Mouse (Mus musculus): ENCODE data around the gene Kctd12.

GRCm38 (mm10) chr14:102947796-102948195 lies 34.6 kb downstream of the Kctd12 start:
- no peak for TF ChIP-seq POLR2A (IDR thresholded peaks at IDR 0.05; ENCODE audit: control insufficient read depth in 1 of 2, insufficient read depth in 1 of 2, low read depth in 1 of 2, low read length in 2 of 2, poor library complexity in 1 of 2)
- no peak for TF ChIP-seq TCF12 (IDR thresholded peaks at IDR 0.05; ENCODE audit: low read depth, low read length)
- no peak for TF ChIP-seq RCOR1 (IDR thresholded peaks at IDR 0.05; ENCODE audit: low read depth, low read length)
- no peak for TF ChIP-seq CTCF (IDR thresholded peaks at IDR 0.05 in 2 of 3, conservative IDR thresholded peaks at IDR 0.05 in 1 of 3; ENCODE audit: control insufficient read depth in 1 of 3, insufficient read depth in 1 of 3, low read depth in 2 of 3, low read length in 3 of 3, poor library complexity in 1 of 3, severe bottlenecking in 1 of 3)
- TF ChIP-seq BHLHE40 (IDR thresholded peaks at IDR 0.05; ENCODE audit: borderline replicate concordance, low read depth, low read length): no peak
- no peak for TF ChIP-seq KAT2A (conservative IDR thresholded peaks at IDR 0.05; ENCODE audit: low read depth, low read length)
